Mouse (Mus musculus): ENCODE results near the gene Cd164.
A peak's percentile ranks its signal among the peaks of the same experiment; 100 is the strongest.

Cd164 gene

DNA sequence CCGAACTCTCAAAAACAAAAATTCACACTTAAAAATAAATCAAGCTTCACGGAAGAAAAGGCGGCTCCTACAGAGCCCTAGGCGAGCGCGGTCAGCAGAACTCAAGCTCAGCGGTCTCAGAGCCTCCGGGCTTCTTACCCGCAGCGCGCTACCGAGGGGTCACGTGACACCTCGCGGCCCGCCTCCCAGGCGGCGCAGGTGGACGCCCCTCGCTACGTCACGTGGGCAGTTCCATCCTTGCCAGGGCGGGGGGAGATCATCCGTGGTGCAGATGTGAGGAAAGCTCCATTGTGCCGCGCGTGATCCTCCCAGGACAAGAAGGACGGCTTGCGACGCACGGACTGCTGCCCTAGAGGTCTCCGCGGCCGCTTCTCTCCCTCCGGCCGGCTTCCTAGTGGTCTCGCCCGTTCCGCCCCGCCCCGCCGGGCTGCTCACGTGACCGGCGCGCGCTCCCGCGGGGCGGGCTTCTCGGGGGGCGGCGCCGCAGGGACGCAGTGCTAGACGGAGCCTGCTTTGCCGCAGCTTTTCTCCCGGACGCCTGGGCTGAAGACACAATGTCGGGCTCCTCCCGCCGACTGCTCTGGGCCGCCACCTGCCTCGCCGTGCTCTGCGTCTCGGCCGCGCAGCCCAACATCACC lies at the start of gene Cd164:
TSS of gene Cd164 (plus strand) at position 434 of the 638 bp plus-strand sequence.
- peak; percentile 83 for DNase-seq (ENCODE audit: low read depth, low spot score)

GRCm38 (mm10) chr10:41470693-41471092 lies 48.5 kb upstream of the Cd164 start:
- DNase-seq (ENCODE audit: low read depth, low spot score): no peak

GRCm38 (mm10) chr10:41472534-41472933 lies 46.7 kb upstream of the Cd164 start:
- DNase-seq (ENCODE audit: low read depth, low spot score): no peak

GRCm38 (mm10) chr10:41472962-41473481 lies 46.2 kb upstream of the Cd164 start:
- no peak for DNase-seq (ENCODE audit: low read depth, low spot score)

- DNase-seq (ENCODE audit: low read depth, low spot score): no peak
Measured at GRCm38 (mm10) chr10:41473782-41474468, 45.3 kb upstream of the Cd164 start.

DNA sequence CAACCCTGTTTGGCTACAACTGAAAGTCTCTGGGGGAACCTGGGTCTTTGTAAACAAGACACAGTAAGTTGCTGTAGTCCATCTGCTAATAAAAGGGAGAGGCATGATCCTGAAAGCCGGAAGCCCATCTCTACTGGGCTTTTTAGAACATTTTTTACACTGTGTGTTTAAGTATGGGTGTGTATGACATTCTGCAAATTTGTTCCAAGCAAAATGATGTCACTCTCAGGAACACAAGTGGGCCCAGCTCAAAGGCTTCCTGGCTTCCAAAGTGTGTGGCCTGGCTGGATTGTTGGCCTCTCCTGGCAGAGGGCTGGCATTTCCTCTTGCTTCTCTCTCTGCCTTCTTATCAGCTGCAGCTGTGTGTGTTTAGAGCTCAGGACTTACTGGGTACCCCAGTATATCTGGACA lies 44.2 kb upstream of the Cd164 start:
- no peak for DNase-seq (ENCODE audit: low read depth, low spot score)

GRCm38 (mm10) chr10:41476171-41477017 lies 42.8 kb upstream of the Cd164 start, which contains the start of gene Mical1:
Mical1 (plus strand) TSS chr10:41476314.
- no peak for DNase-seq (ENCODE audit: low read depth, low spot score)

GRCm38 (mm10) chr10:41477018-41477277 lies 42.3 kb upstream of the Cd164 start:
- no peak for DNase-seq (ENCODE audit: low read depth, low spot score)

GRCm38 (mm10) chr10:41477278-41478181 lies 41.7 kb upstream of the Cd164 start:
- no peak for DNase-seq (ENCODE audit: low read depth, low spot score)

DNA sequence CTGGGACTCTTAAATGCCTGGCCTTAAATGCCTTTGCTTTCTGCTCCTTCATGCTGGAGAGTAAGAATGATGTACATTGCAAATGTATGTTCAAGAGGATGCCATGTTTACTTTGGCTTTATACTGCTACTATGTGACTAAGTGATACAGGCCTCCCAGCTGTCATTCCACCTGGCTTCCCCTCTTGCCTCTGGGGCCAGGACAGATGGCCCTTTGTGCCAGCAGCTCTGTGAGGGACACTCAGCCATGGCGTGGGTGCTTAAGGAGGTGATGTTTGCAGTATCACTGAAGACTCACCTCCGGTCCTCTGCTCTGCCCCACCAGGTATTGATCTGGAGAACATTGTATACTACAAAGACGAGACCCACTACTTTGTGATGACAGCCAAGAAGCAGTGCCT lies 39.3 kb upstream of the Cd164 start:
- no peak for DNase-seq (ENCODE audit: low read depth, low spot score)

- no peak for DNase-seq (ENCODE audit: low read depth, low spot score)
Measured at GRCm38 (mm10) chr10:41480938-41481880, 38.0 kb upstream of the Cd164 start.

- DNase-seq (ENCODE audit: low read depth, low spot score): no peak
Measured at GRCm38 (mm10) chr10:41482446-41482845, 36.8 kb upstream of the Cd164 start.

GRCm38 (mm10) chr10:41485778-41486177 lies 33.4 kb upstream of the Cd164 start:
- no peak for DNase-seq (ENCODE audit: low read depth, low spot score)

DNA sequence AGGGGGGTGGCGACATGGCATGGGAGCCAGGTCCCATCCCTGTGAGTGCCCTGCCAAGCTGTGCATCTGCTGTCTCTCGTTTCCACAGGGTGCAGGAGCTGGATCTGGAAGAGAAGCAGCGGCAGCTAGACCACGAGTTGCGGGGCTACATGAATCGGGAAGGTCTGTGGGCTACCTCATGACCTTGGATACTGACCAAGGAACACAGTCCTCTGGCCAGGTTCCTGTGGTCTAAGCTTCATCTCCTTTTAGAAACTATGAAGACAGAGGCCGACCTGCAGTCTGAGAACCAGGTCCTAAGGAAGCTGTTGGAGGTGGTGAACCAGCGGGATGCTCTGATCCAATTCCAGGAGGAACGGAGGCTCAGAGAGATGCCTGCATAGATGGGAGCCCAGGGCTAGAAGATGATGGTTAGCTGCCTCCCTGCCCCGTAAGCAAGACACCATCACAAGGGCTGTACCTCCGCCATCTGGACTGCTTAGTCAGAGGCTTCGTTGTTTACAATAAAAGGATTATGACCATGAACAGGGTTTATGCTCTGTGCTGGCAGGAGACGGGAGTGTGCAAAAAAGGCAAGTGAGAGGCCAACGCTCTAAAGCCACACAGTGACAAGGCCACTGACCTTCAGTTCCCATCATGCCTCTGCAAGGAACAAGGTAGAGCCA lies 32.6 kb upstream of the Cd164 start:
- no peak for DNase-seq (ENCODE audit: low read depth, low spot score)

DNA sequence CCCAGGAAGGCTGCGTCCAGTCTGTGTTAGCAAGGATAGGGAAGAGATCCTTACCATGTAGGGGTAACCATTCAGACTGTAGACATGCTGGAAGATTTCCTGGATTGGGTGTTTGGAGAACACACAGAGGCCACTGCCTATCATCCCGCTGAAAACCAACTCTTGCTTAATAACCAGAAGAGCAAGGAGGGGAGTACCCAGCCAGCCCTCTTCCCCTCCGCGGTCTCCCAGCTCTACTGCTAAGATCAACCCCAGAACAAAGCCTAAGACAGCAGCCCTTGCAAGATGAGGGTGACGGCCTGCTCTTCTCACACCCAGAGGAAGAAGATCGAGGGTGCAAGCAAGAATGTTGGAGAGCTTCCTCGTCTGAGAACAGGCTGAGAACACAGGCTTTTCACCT lies 30.3 kb upstream of the Cd164 start:
- no peak for DNase-seq (ENCODE audit: low read depth, low spot score)

GRCm38 (mm10) chr10:41489294-41489693 lies 29.9 kb upstream of the Cd164 start:
- no peak for DNase-seq (ENCODE audit: low read depth, low spot score)

DNA sequence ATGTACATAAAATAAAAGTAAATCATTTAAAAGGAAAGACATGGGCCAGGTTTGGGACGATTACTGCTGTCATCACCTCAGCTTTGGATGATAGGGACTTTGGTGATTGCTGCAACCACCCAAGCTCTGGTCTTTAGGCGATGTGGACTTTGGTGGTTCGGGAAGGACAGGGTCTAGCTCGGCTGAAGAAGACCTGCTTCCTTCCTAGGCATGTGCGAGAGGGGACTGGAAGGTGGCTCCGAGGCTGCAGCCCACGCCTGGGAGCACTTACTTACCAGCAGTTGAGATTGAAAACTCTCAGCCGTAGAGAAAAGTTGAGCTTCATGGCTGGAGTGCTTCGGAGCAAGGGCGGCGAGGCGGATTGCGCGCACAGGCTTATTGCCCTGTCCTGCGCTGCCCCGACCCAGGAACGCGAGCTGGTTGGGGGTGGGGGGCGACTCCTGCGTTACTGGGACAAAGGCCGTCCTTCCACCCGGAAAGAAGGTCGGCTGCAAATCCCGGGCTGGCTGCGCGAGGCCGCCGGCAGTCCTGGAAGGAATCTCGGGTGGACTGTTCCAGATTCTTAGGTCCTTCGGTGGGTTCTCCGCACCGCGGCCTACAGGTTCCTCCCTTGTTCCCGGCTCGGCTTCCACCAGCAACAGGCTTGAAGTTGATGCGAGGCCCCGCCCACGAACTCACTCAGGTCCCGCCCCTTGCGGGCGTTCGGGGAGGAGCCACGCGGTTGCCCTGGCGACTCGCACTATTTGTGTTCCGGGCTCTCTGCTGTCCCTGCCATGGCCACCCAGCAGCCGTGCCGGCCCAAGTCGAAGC lies 29.3 kb upstream of the Cd164 start, which contains the start of the genes Smpd2 and Ppil6:
TSS of gene Smpd2 (minus strand) at position 662 of the 810 bp plus-strand sequence.
TSS of gene Ppil6 (plus strand) at position 732 of the 810 bp plus-strand sequence.
- peak; percentile 83 for DNase-seq (ENCODE audit: low read depth, low spot score)

GRCm38 (mm10) chr10:41490518-41490873 lies 28.7 kb upstream of the Cd164 start:
- no peak for DNase-seq (ENCODE audit: low read depth, low spot score)

DNA sequence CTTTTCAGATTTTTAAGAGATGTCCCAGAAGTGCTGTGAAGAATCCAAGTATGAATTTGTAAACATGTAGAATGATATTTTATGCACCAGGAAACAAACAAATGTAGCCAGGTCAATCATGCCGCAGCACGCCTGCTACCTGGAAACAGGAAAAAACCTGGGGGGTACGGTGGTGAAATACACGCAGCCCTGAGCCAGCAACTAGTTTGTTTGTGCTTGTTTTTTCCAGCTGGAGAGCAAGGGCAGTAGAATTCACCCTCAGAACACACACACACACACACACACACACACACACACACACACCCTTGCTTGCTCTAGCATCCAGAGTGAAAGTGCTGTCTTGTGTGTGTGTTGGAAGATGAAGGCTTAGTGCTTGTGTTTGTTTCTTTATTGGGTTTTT lies 28.1 kb upstream of the Cd164 start:
- DNase-seq (ENCODE audit: low read depth, low spot score): no peak

Measured in brain, embryonic 18.5 days (tissue).